In genomic region chr11:46631635-46632034, GRCm38 (mm10) we compare ENCODE assay signal across 9 mouse cellular contexts. TPM values are rescaled to one million over a fixed set of nuclear protein-coding genes. Genes with fewer than 3 reads are reported as not detected.
DNase-seq lines count a peak whose midpoint lies in the region; ATAC-seq and TF ChIP-seq lines count a peak whose summit lies in the region.
"Had no signal": no experiment of that assay in that cellular context is flagged by ENCODE, and none has a peak within 500 bp of the region (broad histone marks: within the 10 kb centered on the region; RNA-seq: fewer than 3 reads in every experiment).

No protein-coding gene starts in this region.

- peak; percentile 88 for ATAC-seq in forebrain, postnatal 0 days
- peak; percentile 69 for ATAC-seq in megakaryocyte, adult 5-6 weeks (ENCODE audit: poor library complexity, severe bottlenecking)

- no peak for TF ChIP-seq POLR2A in thymus, adult 2 months (IDR thresholded peaks at IDR 0.05; ENCODE audit: control insufficient read depth, extremely low read depth, insufficient read depth, low read length, poor library complexity)

- H3K36me3 ChIP-seq in thymus, adult 2 months (ENCODE audit: control insufficient read depth, insufficient read depth, low read length), result no peaks in the 10 kb centered on the region
- no peaks in the 10 kb centered on the region for H3K36me3 ChIP-seq in forebrain, postnatal 0 days (ENCODE audit: insufficient read depth)

- H3K27ac ChIP-seq in thymus, adult 2 months (ENCODE audit: control insufficient read depth, insufficient read depth, low read length), result no peak overlapping the region
- H3K27ac ChIP-seq in forebrain, postnatal 0 days (ENCODE audit: low read depth, low read length), result no peak overlapping the region

- no peaks in the 10 kb centered on the region for H3K9me3 ChIP-seq in forebrain, postnatal 0 days (ENCODE audit: low read length)

- no peak overlapping the region for H3K4me3 ChIP-seq in thymus, adult 2 months (ENCODE audit: control insufficient read depth, insufficient read depth, low read length)
- no peak overlapping the region for H3K4me3 ChIP-seq in forebrain, postnatal 0 days (ENCODE audit: low read depth, low read length)

- no peaks in the 10 kb centered on the region for H3K27me3 ChIP-seq in thymus, adult 2 months (ENCODE audit: control insufficient read depth, insufficient read depth, low read length)
- no peaks in the 10 kb centered on the region for H3K27me3 ChIP-seq in forebrain, postnatal 0 days (ENCODE audit: insufficient read depth, low read length)

- TF ChIP-seq CTCF in thymus, adult 2 months (IDR thresholded peaks at IDR 0.05; ENCODE audit: borderline replicate concordance, control insufficient read depth, extremely low read depth, insufficient read depth, low read length, poor library complexity), result no peak
- TF ChIP-seq CTCF in forebrain, postnatal 0 days (IDR thresholded peaks at IDR 0.05; ENCODE audit: low read depth), result peak; percentile 74

- H3K4me1 ChIP-seq in thymus, adult 2 months (replicated peaks; ENCODE audit: control insufficient read depth, insufficient read depth, low read length), result no peaks in the 10 kb centered on the region
- H3K4me1 ChIP-seq in forebrain, postnatal 0 days (ENCODE audit: insufficient read depth), result no peaks in the 10 kb centered on the region

- no peak overlapping the region for H3K4me2 ChIP-seq in forebrain, postnatal 0 days (ENCODE audit: low read depth)

- no peak overlapping the region for H3K9ac ChIP-seq in forebrain, postnatal 0 days

- whole genome bisulfite sequencing in thymus, adult 2 months, result 48% methylated on average over 3 of the region's 3 CpGs
- WGBS in forebrain, postnatal 0 days, result 28% methylated on average over 3 of the region's 3 CpGs

- peak; percentile 13 for DNase-seq in thymus, adult 2 months
- DNase-seq in thymus, adult 18-20 months, result no peak
- DNase-seq in adrenal gland, postnatal 36 days, result peak; percentile 43 to 61
- DNase-seq in forebrain, postnatal 0 days, result peak; percentile 64
- peak; percentile 53 to 65 for DNase-seq in kidney, postnatal 4 days
- DNase-seq in right cerebral cortex, postnatal 36 days (ENCODE audit: low spot score in 2 of 2), result peak; percentile 6 to 12
- no peak for DNase-seq in T-cell, adult 2 months (ENCODE audit: low spot score)

RNA-seq across cellular contexts. Expression of gene Dppa1, which starts 2.6 kb away (rescaled TPM):
- polyA plus RNA-seq in thymus, adult 2 months (2012; rRNA removed), result 0.44 TPM in 1 of 2 replicates, not detected in the other
- not detected for total RNA-seq in adrenal gland, postnatal 36 days (2021)
- total RNA-seq in forebrain, postnatal 0 days (2014; rRNA removed), result not detected in 2 replicates
- not detected in 2 replicates for polyA plus RNA-seq in forebrain, postnatal 0 days (2015; fragmentation: Nextera tagmentation; extraction: Ambion mirVana)
- total RNA-seq in megakaryocyte, adult 5-6 weeks (2015), result not detected in 2 replicates
- not detected in 2 replicates for total RNA-seq in megakaryocyte, adult 5-6 weeks (2017)
- polyA plus RNA-seq: liver, embryonic 16.5 days had no signal

Comparison
In these comparisons a context has a peak if more than half of its experiments do, and no peak if none do; other contexts are left out.
1. DNase-seq: peak in thymus, adult 2 months (single experiment), adrenal gland, postnatal 36 days (2 of 2), forebrain, postnatal 0 days (single experiment), kidney, postnatal 4 days (2 of 2) and right cerebral cortex, postnatal 36 days (2 of 2); none in thymus, adult 18-20 months (0 of 2) and T-cell, adult 2 months (single experiment).